Mouse (Mus musculus): Measurements from ENCODE around the gene Anp32b.

The Anp32b gene

DNA sequence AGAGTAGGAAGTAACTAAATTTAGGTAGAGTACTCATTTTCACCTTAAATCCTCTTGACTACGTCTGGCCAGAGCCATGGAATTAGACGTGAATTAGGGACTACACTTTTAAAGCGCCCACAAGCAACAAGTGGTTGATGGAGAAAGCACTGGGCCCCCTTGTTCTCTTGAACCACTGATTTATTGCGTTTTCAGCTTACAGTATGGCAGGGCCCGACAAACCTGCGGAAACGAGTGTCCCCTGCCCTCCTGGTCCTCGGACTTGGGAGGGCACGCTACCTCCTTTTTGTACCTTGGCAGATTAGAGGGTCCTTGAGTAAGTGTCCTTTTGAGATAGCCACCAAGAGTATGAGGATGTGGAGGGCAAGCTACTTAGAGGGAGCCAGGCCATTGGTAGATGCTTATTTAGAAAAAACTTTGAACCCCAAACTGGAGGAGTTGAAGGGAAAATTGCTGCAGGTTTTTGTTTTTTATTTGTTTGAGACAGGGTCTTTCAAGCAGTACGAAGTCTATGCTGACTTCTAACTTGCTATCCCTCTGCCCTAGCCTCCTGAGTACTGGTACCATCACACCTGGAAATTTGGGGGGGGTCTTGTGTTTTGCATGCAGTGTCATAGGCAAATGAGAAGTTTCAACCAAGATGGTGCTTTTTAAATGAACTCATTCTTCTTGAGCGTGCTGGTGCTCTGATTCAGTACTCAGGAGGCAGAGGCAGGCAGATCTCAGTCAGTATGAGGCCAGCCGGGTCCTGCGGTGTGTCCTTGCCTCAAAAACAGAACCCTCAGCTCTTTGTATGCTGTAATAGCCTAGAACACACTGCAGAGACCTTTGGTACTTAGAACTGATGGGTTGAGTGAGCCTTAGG, 2.4 kb downstream of the Anp32b start:
- DNase-seq, result no peak

DNA sequence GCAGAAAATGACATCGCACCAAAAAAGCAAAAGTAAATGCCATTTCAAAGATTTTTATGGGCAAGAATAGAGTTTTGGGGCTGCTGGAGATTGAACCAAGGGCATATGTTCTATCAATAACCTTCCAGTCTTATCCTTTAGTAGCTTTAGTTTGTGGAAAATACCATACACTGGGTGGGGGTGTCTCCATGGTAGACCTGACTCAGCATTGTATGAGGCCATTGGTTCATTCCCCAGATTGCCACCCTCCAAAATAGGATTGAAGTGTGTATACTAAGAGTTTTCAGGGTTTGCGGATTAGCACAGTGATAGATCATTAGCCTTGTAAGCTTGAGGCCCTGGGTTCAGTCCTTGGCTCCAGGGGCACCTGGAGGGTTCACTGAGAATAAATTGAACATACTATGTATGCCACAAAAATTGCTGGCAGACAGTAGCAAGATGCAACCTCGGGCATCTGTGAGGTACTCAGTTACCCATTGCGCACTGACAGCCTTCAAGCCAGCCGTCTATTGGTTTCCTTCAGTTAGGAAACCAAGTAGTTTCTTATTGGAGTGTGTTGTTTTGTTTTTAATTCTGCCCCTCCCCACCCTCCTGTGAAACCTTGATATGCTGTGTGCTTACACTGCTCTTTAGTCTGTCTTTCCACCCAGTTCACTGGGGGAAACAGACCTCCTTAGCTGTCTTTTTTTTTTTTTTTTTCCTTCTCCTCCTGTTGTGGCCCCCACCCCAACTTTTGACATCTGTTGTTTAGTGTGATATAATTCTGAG, 3.6 kb downstream of the Anp32b start:
- DNase-seq, result no peak

DNA sequence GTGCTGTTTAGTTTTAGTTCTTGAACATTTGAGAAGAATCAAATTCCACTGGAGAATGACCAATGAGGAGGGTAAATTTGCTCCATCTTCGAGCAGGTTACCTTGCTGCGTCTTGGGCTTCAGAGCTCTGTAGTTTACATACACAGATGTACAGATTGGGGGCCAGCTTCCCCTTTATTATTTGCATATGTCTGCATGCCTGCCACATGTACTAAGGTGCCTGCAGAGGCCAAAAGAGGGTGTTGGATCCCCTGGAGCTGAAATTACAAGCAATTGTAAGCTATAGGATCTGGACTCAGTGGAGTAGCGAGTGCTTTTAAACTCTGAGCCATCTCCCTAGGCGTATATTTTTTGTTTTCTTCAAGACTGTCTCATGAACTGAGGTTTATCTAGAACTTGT, 6.1 kb downstream of the Anp32b start:
- no peak for DNase-seq

DNA sequence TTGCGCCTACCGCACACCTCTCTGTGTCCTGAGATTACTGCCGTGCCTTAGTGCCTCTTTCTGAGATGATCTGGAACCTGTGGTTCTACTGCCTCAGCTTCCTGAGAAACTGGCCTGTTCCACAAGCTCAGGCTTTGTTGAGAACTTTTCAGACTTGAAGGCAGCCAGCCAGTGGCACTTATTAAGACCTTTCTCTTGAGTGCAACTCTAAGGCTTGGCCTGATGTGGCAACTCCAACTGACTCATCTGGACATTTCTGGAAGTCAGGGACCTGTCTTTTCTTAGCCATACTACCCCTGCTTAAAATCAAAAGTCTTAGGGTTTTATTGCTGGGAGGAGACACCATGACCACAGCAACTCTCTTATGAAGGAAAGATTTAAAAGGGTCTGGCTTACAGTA, 6.5 kb downstream of the Anp32b start:
- no peak for DNase-seq

DNA sequence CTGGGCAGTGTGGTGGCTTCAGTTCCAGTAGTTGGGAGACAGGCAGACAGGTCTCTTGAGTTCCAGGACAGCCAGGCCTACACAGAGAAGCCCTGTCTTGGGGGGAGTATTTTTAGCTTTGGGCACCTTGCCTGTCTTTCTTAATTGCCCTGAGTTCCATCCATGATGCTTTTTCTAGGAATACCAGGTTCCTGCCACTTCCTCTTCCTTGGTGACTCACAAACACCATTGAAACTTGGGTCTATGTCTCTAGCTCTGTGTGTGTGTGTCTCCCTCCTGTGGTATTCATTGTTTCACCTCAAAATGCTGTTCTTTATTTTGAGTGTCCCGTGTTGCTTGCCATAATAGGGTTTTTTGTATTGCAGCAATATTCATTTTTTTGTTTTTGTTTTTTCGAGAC, 7.7 kb downstream of the Anp32b start:
- no peak for DNase-seq

DNA sequence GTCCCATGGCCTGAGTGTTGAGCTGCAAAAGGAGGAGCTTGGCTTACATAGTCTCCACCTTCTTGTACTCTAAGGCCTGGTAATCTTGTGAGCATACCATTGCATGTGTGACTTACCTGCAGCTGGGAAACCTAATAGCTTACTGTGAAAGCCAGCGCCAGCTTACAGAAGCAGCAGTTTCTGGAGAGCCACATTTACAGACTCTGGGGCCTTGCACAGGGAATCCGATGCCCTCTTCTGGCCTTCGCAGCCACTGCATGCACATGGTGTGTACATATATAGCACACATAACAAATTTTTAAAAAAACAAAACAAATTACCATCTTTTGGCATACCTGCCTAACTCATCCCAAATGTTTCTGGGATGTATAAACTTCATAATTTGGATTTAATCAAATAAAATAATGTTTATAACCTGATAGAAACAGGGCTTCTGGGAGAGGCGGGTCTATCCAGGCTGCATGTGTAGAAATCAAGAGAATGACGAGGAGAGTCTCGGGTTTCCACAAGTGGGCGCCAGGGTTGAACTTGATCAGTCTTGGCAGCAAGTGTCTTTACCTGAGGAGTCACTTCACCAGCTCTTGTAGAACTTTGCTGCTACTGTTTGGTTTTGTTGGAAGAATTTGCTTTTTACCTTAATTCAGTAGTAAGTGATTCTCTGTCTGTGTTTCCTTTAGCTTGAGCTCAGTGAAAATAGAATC, 12.6 kb downstream of the Anp32b start:
- peak in 1 of 2 experiments; percentile 33 for DNase-seq

DNA sequence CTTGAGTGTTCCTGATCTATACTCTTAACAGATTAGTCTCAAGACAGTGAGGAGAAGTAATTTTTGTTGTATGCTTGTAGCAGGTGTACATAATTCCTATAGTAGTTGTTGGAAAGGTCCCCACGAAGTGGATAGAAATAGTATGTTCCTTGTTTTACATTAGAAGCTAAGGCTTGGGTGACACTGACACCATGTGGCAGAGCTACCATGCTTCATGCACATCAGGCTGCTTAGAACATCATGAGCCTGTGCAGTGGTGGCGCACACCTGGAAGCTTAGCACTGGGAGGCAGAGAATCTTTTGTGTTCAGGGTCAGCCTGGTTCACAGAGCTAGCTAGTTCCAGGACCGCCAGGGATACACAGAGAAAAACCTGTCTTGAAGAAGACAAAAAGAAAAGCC, 15.0 kb downstream of the Anp32b start:
- no peak for DNase-seq

DNA sequence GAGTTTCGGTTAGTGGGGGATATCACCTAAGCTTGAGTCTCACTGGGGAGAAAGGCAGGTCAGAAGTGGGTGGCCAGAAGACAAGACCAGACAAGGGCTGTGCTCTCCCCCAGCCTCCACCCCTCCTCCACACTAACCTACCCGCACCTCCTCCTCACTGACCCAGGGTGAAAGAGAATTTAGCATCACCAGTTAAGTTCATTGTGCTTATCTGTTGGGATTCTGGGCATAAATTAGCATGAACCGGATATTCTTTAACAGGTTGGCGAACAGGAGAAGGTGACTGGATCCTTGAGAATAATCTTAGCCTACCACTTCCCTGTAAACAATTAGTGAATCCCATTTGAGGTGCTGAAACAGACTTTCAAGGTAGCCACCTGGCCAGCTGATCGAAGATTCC, 24.4 kb downstream of the Anp32b start:
- no peak for DNase-seq

DNA sequence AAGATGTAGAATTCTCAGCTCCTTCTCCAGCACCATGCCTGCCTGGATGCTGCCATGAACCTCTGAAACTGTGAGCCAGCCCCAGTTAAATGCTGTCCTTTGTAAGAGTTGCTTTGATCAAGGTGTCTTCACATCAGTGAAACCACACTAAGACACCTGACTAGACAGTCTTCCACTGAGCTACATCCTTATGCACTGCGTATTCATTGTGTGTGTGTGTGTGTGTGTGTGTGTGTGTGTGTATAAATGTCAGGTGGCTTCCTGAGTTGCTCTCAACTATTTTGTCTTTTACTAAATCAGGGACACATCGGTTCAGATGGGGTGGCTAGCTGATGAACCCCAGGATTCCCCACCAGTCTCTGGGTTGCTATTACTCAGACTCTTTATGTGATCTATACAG, 28.4 kb downstream of the Anp32b start:
- no peak for DNase-seq

DNA sequence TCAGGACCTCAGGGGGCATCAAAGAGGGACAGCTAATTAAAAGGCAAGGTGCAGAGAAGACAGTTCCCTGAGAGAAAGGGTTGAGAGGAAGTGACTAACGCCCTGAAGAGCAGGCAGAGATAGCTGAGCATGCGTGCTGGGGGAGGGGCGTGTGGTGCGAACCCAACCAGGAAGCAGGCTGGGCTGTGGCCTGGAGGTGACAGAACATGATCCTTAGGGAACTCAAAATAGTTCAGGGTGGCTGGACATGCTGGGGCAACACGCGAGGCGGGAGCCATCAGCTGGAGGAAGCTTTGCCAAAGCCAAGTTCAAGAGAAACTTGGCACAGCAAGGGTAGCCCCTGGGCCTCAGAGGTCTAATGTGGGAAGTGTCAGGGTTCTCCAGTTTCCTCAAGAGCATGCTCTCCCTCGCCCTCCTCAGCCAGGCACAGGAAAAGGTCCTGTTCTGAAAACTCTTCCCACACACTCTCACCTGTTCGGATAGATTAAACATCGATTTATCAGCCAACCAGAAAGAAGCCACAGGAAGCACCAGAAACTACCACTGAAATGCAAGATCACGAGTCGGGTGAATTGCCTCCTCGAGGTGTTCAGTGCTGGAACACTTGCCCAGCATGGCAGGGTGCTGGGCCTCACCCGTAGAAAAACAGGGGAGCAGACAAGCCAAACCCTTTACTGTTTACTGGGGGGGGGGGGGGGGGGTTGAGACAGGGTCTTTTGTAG, 35.2 kb downstream of the Anp32b start:
- DNase-seq, result peak; percentile 63 to 68

DNA sequence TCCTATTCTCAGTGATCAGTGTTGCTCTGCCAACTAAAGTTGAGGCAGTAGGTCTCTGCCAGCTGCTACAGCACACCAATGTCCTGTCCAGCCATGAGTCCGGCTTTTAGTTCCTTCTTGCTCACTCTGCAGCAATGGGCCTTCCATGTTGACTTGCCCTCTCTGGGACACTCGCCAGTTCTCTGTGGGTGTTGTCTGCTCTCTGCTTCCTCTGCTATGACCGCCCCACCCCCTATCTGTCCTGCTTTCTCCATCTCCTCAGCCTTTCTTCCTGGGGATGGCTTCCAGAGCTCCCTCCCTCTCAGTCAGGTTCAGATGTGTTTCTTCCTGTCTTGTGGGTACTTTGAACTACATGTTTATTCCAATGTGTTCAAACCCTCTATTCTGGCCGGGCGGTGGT, 36.6 kb downstream of the Anp32b start:
- DNase-seq, result peak; percentile 65 to 66

DNA sequence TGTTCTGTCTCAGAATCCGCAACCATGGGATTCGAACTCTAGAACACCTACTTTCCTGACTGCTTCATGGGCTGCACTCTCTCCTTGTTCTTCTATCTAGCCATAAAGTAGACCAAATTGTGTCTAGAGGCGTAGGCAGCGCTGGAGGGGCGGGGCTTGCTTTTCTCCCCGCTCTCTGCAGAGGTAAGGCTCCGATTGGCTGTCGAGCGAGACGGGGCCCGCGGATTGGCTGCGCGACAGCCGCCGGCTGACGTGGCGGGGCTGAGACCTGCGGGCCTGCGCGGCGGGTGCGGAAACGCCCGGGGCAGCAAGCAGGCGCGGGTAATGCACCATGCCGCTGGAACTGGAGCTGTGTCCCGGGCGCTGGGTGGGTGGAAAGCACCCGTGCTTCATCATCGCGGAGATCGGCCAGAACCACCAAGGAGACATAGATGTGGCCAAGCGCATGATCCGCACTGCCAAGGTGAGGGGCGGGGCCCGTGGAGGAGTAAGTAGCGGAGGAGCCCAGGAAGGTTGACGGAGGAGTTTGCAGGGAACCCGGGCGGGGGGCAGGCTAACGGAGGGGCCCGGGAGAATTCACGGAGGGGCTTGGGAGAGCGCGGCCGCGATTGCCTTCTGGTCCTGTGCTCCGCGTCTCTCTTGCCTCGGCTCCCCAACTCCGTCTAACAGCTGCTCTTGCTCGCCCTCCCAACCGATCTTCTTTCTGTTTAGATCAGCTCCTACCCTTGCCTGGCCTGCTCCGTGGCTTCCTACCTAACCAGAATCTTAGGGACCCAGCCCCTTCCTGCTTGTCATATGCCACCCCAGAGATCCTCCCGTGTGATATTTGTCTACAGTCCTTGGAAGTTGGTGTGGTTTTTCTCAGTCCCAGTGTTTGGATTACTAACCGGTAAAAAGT, 38.6 kb downstream of the Anp32b start, which contains the start of gene Nans:
Gene Nans (plus strand): TSS at position 221 of the 898 bp plus-strand sequence.
- DNase-seq, result peak; percentile 93 to 94

DNA sequence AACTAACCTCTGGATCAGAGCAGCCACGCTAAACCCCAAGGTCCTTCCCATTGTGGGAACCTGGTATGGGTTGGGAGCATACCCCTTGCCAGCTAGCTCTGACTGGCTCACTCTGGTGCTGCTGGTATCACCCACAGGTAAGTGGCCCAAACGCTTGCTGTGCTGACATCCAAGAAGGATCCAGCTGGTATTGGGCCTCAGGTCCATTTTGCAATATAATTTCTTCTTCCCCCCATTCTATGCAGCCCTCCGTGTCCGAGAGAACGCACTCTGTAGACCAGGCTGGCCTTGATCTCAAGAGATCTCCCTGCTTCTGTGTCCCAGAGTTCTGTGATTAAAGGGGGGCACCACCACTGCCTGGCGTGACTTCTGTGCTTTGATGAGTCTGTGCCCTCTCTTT, 42.4 kb downstream of the Anp32b start:
- no peak for DNase-seq

DNA sequence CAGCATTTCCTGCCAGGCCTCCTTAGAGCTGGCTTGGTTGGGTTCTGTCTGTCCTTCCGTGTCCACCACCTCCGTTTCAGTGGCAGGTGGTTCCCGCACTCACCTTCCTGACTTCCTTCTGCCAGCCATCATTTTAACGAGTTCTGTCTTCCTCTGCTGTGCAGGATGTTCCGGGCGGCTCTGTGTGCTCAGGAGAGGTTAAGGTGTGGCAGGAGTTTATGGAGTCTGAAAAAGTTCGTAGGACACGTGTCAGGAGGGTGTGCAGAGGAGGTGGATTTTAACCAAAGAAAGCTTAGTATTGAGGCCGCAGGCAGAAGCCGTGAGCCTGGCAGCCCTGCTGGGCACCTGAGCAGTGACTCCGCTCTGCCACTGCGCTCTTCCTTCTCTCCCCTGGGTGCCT, 44.8 kb downstream of the Anp32b start:
- DNase-seq, result no peak

DNA sequence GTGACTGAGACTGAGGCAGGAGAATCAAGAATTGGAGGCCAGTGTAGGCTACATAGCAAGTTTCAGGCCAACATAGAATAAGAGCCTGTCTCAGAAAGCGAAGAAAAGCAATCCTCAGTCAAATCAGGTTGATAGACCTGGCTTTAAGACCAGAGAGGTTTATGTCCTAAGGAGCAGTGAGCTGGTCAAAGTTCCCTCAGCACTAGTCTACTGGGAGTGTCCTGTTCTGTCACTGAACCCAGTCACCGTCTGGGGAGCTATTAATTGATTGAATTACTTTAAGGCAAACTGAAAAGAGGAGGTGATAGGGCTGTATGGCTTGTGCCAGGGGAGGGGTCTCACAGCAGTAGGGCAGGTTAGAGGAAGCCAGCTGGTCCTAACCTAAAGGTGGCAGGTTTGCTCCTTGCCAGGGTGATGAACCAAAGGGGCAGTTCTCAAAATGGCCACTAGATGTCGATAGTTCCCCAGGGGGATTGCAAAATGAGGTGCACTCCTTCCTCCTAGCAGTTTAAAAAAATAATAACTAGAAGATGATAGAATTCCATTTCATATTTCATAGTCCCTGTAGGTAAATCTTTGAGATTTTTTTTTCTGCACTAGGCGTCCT, 46.7 kb downstream of the Anp32b start:
- DNase-seq, result peak; percentile 51 to 79

DNA sequence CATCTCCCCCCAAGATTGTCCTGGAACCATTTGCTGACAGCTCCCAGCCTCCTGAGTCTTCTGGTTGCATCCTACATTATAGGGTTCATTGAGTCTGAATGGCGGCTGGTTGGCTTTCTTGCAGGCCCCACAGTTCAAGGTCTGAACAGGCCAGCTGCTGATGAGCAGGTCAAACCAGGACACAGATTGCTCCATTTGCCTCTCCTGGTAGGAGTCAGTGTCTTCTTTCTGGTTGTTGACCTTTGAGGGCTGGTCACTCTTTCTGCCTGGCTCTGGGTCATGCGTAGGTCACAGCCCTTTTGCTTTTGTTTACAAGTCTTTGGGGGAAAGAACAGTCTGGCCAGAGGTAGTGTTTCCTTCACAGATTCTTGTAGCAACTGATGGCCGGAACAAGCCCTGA, 47.8 kb downstream of the Anp32b start:
- peak; percentile 49 to 64 for DNase-seq

DNA sequence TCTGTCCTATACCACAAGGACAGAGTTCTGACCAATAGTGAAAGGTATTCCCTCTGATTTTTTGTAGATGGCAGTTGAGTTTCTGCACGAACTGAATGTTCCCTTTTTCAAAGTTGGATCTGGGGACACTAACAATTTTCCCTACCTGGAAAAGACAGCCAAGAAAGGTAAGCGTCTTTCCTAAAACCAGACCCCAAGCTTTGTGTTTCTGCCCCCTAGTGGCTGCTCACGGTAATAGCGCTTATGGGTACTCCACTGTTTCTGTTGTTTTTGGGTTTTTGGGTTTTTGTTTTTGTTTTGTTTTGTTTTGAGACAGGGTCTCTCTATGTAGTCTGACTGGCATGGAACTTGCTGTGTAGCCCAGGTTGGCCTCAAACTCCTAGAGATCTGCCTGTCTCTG, 48.3 kb downstream of the Anp32b start:
- DNase-seq, result peak in 1 of 2 experiments; percentile 39

DNA sequence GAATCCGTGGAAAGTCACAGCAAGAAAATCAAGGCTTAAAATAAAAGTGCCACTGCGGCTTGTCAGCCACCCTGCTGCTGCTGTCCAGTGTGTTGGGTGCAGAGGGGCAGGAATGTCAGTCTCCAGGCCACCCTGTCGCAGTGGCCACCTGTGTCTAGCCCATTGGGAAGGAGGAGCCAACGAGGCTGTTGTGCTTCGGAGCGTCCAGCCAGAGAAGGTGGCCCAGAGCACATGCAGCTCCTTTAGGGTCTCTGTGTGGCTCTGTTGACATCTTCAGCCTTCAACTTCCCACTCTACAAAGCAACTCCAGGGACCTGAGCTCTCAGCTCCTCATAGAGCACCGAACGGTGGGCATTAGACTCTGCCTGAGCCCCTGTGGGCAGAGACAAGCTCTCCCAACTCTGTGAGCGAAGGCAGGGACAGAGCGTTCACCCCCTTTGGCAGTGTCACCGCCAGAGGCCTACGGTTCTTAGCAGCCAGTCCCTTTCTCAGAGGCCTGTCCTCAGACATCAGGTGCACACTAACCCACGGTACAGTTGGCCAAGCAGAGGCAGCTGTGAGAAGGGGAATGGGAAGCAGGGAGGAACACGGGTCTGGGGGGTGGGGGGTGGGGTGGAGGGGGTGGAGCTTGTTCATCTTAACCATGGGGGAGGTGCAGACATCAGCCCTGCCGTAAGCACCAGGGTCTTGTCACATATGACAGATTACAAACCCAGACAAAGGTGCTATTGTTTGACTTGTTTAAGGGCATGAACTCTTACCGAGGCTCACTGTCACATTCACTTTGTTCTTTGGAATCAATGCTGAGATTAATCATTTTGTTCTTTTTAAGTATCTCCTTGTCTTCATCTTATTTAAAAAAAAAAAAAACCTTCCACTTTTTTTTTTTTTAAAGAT, 52.2 kb downstream of the Anp32b start:
- DNase-seq, result no peak

DNA sequence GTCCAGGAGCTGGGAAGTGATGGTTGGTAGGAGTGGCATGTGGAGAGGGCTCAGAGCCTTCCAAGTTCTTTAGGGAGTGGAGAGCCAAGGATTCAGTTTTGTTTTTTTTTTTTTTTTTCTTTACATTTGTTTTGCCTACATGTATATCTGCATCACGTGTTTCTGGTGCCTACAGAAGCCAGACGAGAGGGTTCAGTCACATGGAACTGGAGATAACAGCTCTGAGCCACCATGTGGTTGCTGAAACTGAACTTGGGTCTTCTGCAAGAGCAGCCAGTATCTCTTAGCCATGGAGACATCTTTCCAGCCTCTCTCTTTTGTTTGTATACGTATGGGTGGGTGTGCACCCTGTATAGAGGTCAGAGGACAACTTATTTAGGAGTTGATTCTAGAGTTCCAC, 53.2 kb downstream of the Anp32b start:
- no peak for DNase-seq

DNA sequence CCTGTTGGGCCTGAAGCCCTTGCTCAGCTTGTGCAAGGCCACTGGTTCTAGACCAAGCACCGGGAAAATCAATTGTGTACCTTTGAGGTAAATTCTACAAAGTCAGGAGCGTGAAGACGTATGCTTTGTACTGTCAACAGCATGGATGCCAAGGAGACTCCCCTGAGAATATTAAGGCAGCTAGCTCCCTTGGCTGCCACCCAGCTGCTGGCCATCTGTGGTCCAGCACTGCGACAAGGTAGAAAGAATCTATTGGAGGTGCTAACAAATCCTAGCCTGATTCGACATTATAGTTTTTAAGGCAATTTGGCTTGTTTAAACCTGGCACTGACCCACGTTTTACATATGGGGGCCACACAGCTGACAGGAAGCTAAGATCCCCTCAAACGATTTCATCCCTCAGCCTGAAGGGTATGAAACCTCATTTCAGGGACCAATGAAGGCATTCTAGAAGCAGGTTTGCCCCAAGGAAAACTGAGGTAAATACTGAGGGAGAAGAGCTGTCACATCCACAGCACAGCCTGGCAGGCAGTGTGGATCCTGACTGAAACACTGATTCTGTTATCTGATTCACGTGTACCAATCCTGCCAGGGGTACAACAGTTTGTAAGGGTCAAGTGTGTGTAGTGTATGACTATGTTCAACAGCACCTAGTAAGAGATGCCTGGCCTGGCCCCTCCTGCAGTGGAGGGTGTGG, 54.8 kb downstream of the Anp32b start:
- no peak for DNase-seq
